Mouse (Mus musculus) hindbrain, embryonic 14.5 days (tissue): ENCODE measurements around the gene Ntrk2. TPM values are rescaled to one million over a fixed set of nuclear protein-coding genes. Genes with fewer than 3 reads are reported as not detected.

Experiments used
- ATAC-seq: fragments of 200-750 bp; cut with Nextera tagmentation; 2 replicates; pipeline ENCODE4 v1.8.0; 2017; ENCODE audit warnings: moderate number of reproducible peaks, mild to moderate bottlenecking, moderate TSS enrichment, moderate library complexity; ENCODE audit not compliant: low FRiP score
- DNase-seq: peaks from one replicate; pipeline ENCODE4 v3.0.0-alpha.2; 2015; ENCODE audit warnings: low spot score
- H3K27ac ChIP-seq: fragments of 300-500 bp; sonication (generic); 2 replicates; pipeline ENCODE4 v1.5.1; 2014; ENCODE audit warnings: mild to moderate bottlenecking, moderate library complexity
- H3K27me3 ChIP-seq: fragments of 300-500 bp; sonication (generic); 2 replicates; pipeline ENCODE4 v1.6.1; 2014; ENCODE audit warnings: mild to moderate bottlenecking, low read length, mixed read lengths; ENCODE audit not compliant: control insufficient read depth, insufficient read depth
- H3K36me3 ChIP-seq: fragments of 300-500 bp; sonication (generic); replicated peaks from 2 replicates; pipeline ENCODE4 v1.6.1; 2014; ENCODE audit not compliant: control insufficient read depth, insufficient read depth
- H3K4me1 ChIP-seq: fragments of 300-500 bp; sonication (generic); replicated peaks from 2 replicates; pipeline ENCODE4 v1.6.1; 2014; ENCODE audit warnings: antibody characterized with exemption, low read length, mixed read lengths; ENCODE audit not compliant: control insufficient read depth, insufficient read depth
- H3K4me2 ChIP-seq: fragments of 300-500 bp; sonication (generic); replicated peaks from 2 replicates; pipeline ENCODE4 v1.6.1; 2014; ENCODE audit warnings: mild to moderate bottlenecking, moderate library complexity
- H3K4me3 ChIP-seq: fragments of 300-500 bp; sonication (generic); replicated peaks from 2 replicates; pipeline ENCODE4 v1.5.1; 2014; ENCODE audit warnings: mild to moderate bottlenecking, low read length
- H3K9ac ChIP-seq: fragments of 300-500 bp; sonication (generic); 2 replicates; pipeline ENCODE4 v1.6.1; 2014
- H3K9me3 ChIP-seq: fragments of 300-500 bp; sonication (generic); 2 replicates; pipeline ENCODE4 v1.6.1; 2016; ENCODE audit warnings: low read length; ENCODE audit not compliant: control insufficient read depth
- WGBS: fragments of 180-500 bp; shearing (Covaris S2); extraction: QIAGEN DNeasy Blood & Tissue Kit; methylation state at CpG from one replicate; pipeline ENCODE4 v1.1.7; 2014; 5-methylcytosine and 5-hydroxymethylcytosine counted together
- polyA plus RNA-seq: library from polyadenylated mRNA; unstranded; fragments of >200 nt; fragmentation: Nextera tagmentation; extraction: Ambion mirVana; gene quantifications from 2 replicates; pipeline ENCODE4 v1.2.1, GENCODE M21; 2014

Ntrk2 gene
- polyA plus RNA-seq, 1 experiment from 2014 or later, result 108 TPM

GRCm38 (mm10) chr13:59117233-59117632 lies 310.9 kb downstream of the Ntrk2 start:
- Histone ChIP-seq H3K4me1 (no peaks in the 10 kb centered on the region; the same call in 1 of the 2 replicates), H3K36me3 (no peaks in the 10 kb centered on the region), H3K27me3 (no peaks in the 10 kb centered on the region), H3K4me3 (no peak overlapping the region), H3K4me2 (no peak overlapping the region), H3K27ac (no peak overlapping the region), H3K9ac (no peak overlapping the region), H3K9me3 (peaks cover 12% of the 10 kb centered on the region; the same call in 1 of the 2 replicates)
- 85% methylated on average over 5 of the region's 5 CpGs for WGBS
- DNase-seq, result no peak
- ATAC-seq, result no peak

DNA sequence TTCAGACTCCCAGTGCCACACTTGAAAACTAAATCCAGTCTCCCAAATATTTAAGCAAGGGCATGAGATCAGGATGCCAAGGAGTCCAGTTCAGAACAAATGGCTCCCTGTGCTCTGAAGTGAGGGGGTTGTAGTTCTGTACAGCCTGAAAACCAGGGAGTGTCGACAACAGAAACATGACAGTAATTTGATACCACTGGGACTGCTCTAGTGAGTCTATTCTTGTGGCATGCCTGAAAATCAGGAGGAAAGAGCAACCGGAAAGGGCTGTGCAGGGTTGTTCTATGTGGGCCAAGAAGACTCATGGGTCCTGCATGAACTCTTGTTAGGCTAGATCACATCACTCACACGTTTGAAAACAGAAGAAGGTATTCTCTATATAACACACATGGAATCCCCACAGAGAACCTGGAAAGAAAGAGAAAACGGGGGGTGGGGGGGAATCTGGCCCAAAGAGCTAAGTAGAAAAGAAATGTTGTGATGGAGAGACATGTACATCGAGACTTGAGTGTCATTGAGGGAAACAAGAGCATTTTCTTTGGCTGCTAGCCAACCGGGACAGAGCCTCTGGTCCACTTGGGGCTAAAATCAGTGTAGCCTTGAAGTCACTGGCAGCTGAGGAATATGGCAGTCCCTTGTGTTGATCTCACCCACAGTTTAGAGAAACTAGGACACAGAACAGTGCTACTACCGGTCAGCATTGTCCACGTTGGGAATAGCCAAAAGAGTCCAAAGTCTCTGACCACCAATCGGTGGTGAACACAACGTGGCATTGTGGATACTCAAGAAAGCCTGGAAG lies 313.4 kb downstream of the Ntrk2 start:
- 81% methylated on average over 10 of the region's 10 CpGs for WGBS
- Histone ChIP-seq H3K9ac (no peak overlapping the region), H3K27me3 (no peaks in the 10 kb centered on the region), H3K36me3 (no peaks in the 10 kb centered on the region), H3K27ac (no peak overlapping the region), H3K4me1 (no peaks in the 10 kb centered on the region; the same call in 1 of the 2 replicates), H3K4me3 (no peak overlapping the region), H3K9me3 (peaks cover 6% of the 10 kb centered on the region; the same call in 1 of the 2 replicates), H3K4me2 (no peak overlapping the region)
- DNase-seq (no peak), ATAC-seq (no peak)

DNA sequence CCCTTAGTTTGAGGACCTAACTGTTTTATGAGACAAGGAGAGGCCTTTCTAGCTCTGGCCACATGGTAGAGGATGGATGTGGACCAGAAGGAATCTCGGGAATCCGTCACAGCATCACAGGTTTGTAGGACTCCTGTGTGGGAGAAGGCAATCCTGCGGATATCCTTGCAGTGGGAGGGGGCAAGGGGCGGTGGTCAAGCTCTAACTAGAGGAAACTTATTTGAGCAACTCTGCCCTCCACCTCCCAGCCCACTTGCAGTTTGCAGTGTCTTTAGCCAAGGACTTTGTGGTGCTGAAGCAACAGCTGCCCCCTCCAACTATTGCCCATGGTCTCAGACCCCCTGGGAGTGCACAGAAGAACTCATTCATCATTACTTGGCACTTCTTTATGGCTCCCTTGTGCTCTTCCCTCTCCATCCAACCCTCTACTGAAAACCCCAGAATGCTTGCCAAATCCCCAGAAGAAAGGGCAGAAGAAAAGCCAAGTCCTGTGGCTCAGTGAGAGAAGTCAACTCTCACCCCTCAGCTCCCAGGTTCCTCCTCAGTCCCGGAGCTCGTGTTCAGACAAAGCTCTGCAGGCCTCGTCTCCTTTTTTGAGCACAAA lies 336.9 kb downstream of the Ntrk2 start:
- Histone ChIP-seq H3K27ac (peak overlapping the region; percentile 91), H3K4me3 (no peak overlapping the region), H3K9ac (peak overlapping the region; percentile 39), H3K4me2 (no peak overlapping the region), H3K36me3 (no peaks in the 10 kb centered on the region), H3K4me1 (peaks cover 31% of the 10 kb centered on the region), H3K9me3 (no peaks in the 10 kb centered on the region), H3K27me3 (no peaks in the 10 kb centered on the region)
- WGBS, result 54% methylated on average over 7 of the region's 7 CpGs
- peak; percentile 60 for DNase-seq
- peak; percentile 67 for ATAC-seq

DNA sequence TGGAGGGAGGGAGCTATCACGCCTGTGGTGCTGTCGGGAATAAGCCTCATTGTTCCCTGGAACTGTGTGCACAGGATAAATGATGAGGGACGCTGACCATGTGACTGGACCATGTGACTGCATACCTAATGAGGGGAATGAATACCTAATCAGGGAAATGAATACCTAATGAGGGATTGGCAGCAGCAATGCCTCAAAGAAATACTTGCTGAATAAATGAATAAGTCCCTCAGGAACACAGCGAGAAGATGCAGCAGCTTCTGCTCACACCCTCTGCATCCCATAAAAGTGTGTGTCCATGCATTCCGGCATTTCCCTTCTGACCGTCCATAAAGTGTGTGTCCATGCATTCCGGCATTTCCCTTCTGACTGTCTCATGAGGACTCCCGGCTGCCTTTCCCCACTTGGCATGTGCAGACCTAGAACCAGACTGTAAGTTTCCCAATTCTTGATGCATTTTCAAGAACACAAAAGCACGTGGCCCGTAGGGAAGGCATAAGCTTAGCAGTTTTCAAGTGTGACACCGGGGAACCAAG lies 338.0 kb downstream of the Ntrk2 start:
- peak; percentile 74 for DNase-seq
- Histone ChIP-seq H3K4me3 (no peak overlapping the region), H3K9ac (peak overlapping the region; percentile 39)

DNA sequence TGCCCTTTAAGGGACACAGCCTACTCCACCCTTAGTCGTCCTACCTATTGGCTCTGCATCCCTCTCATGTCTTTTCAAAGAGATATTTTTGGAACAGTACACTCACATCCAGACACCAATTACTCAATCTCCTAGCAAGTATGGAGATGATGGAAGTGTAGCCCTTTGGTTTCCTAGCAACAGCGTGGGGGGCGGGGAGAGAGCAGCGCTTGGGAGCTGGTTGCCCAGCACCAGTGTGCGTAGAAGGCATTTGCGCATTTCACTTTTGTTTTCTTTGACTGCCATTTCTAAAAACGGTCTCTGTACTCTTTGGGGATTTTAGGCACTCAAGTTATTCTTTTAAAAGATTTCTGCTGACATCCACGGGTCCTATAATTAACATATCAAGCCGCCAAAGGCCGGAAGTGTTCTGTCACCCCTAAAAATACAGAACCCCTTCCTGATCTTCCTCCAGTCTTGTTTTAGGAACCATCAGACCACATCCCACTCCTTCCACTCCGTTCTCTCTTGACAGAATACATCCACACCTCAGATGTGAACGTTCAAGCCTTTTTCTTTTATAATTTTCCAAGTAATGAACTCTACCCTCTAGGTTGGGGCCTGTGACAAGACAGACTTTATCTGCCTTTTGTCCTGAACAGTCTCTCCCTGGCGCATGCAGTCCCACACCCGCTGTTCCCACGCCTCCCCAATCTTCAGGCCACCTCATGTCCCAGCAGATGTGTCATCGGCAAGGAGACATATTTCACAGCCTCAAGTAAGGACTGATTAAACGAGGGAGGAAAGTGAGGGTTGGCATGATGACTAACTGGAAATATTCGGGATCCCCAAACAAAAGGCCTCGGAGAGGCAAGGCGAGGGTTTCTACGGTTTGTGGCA lies 339.5 kb downstream of the Ntrk2 start:
- ATAC-seq (peak; percentile 80), DNase-seq (peak; percentile 85)
- 25% methylated on average over 21 of the region's 21 CpGs for WGBS
- Histone ChIP-seq H3K9me3 (no peaks in the 10 kb centered on the region), H3K4me2 (0 out of 2 replicates have a peak overlapping the region, but pooled peaks have one; percentile 10), H3K27ac (peak overlapping the region; percentile 91), H3K4me3 (no peak overlapping the region), H3K9ac (no peak overlapping the region), H3K36me3 (no peaks in the 10 kb centered on the region), H3K27me3 (no peaks in the 10 kb centered on the region), H3K4me1 (peaks cover 31% of the 10 kb centered on the region)

More for the DNA sequence above, 338.0 kb downstream of the Ntrk2 start:
- Histone ChIP-seq H3K27ac (peak overlapping the region; percentile 91), H3K36me3 (no peaks in the 10 kb centered on the region), H3K27me3 (no peaks in the 10 kb centered on the region), H3K4me2 (peak overlapping the region; percentile 39), H3K9me3 (no peaks in the 10 kb centered on the region), H3K4me1 (peaks cover 31% of the 10 kb centered on the region)
- 13% methylated on average over 11 of the region's 11 CpGs for WGBS
- peak; percentile 92 for ATAC-seq

GRCm38 (mm10) chr13:59146616-59147015 lies 340.2 kb downstream of the Ntrk2 start:
- no peak for ATAC-seq
- H3K36me3 ChIP-seq, result no peaks in the 10 kb centered on the region
- H3K27me3 ChIP-seq, result no peaks in the 10 kb centered on the region
- H3K9ac ChIP-seq, result no peak overlapping the region
- whole genome bisulfite sequencing, result 83% methylated on average over 7 of the region's 7 CpGs
- H3K9me3 ChIP-seq, result no peaks in the 10 kb centered on the region
- no peak overlapping the region for H3K4me3 ChIP-seq
- DNase-seq, result no peak
- peak overlapping the region; percentile 91 for H3K27ac ChIP-seq
- no peak overlapping the region for H3K4me2 ChIP-seq
- peaks cover 31% of the 10 kb centered on the region for H3K4me1 ChIP-seq

DNA sequence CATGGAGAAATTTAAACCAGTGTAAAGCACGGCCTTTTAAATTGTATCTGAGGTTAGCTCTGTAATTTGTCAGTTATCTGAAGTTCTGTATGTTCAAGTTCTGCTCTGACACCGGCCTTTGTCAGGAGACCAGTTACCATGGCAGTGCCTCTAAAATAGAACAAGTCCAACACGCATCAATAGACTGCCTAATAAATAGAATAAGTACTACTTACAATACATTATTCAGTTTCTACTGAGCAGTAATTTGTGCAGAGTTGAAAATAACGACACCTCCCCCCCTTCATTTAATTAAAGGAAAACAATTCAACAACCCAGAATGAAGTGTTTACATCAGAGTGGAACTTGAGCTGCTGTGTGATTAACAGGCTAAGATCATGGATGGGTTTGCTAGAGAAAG lies 341.6 kb downstream of the Ntrk2 start:
- no peak overlapping the region for H3K4me3 ChIP-seq
- WGBS, result 60% methylated on average over 4 of the region's 4 CpGs
- DNase-seq, result no peak
- H3K36me3 ChIP-seq, result no peaks in the 10 kb centered on the region
- no peak for ATAC-seq
- H3K27me3 ChIP-seq, result no peaks in the 10 kb centered on the region
- no peak overlapping the region for H3K9ac ChIP-seq
- no peak overlapping the region for H3K27ac ChIP-seq
- H3K4me1 ChIP-seq, result peaks cover 31% of the 10 kb centered on the region
- H3K4me2 ChIP-seq, result no peak overlapping the region
- no peaks in the 10 kb centered on the region for H3K9me3 ChIP-seq

GRCm38 (mm10) chr13:59148793-59149192 lies 342.4 kb downstream of the Ntrk2 start:
- Histone ChIP-seq H3K9ac (no peak overlapping the region), H3K9me3 (no peaks in the 10 kb centered on the region), H3K4me1 (peaks cover 22% of the 10 kb centered on the region), H3K27ac (no peak overlapping the region), H3K36me3 (no peaks in the 10 kb centered on the region), H3K27me3 (no peaks in the 10 kb centered on the region), H3K4me2 (no peak overlapping the region), H3K4me3 (no peak overlapping the region)
- ATAC-seq (no peak), DNase-seq (no peak)
- WGBS, result 91% methylated on average over 10 of the region's 10 CpGs

DNA sequence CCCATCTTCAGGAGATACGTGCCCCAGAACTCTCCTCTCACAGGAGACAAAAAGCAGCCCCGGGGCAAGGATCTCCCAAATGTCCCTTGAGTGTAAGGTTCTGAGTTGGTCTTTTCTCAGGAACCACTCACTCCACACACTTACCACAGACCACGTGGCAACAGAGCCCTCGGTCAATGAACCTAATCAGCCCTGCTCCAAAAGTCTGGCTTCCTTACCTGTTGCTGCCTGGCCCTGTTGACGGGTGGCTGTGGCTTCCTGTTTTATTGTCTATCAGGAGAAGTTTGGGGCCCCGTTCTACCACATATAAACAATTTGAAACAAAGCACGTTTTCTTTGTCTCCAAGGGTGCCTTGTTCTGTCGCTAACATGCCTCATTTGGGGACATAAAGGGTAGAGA lies 357.6 kb downstream of the Ntrk2 start:
- no peak for ATAC-seq

More for the DNA sequence above, 357.6 kb downstream of the Ntrk2 start:
- Histone ChIP-seq H3K27me3 (no peaks in the 10 kb centered on the region), H3K27ac (no peak overlapping the region), H3K36me3 (no peaks in the 10 kb centered on the region), H3K4me3 (no peak overlapping the region), H3K4me2 (no peak overlapping the region), H3K4me1 (no peaks in the 10 kb centered on the region), H3K9me3 (no peaks in the 10 kb centered on the region), H3K9ac (no peak overlapping the region)
- DNase-seq, result no peak
- WGBS, result 89% methylated on average over 8 of the region's 8 CpGs
